Mouse (Mus musculus) liver, embryonic 15.5 days (tissue): ENCODE data around the gene Sstr5. TPM values are rescaled to one million over a fixed set of nuclear protein-coding genes. Genes with fewer than 3 reads are reported as not detected.

ENCODE experiments used
- ATAC-seq: fragments of 200-750 bp; cut with Nextera tagmentation; 2 replicates; pipeline ENCODE4 v1.8.0; 2017; ENCODE audit warnings: moderate number of reproducible peaks, mild to moderate bottlenecking, moderate library complexity; ENCODE audit not compliant: insufficient read depth
- H3K27ac ChIP-seq: fragments of 300-500 bp; sonication (generic); replicated peaks from 2 replicates; pipeline ENCODE4 v1.5.1; 2015; ENCODE audit warnings: mild to moderate bottlenecking, inconsistent platforms
- H3K27me3 ChIP-seq: fragments of 300-500 bp; sonication (generic); 2 replicates; pipeline ENCODE4 v1.6.1; 2015; ENCODE audit warnings: mild to moderate bottlenecking, inconsistent platforms
- H3K36me3 ChIP-seq: fragments of 300-500 bp; sonication (generic); replicated peaks from 2 replicates; pipeline ENCODE4 v1.6.1; 2015; ENCODE audit warnings: moderate library complexity, mild to moderate bottlenecking, inconsistent platforms
- H3K4me1 ChIP-seq: fragments of 300-500 bp; sonication (generic); replicated peaks from 2 replicates; pipeline ENCODE4 v1.6.1; 2015; ENCODE audit warnings: inconsistent platforms
- H3K4me2 ChIP-seq: fragments of 300-500 bp; sonication (generic); 2 replicates; pipeline ENCODE4 v1.6.1; 2015; ENCODE audit warnings: moderate library complexity, mild to moderate bottlenecking, inconsistent platforms
- H3K4me3 ChIP-seq: fragments of 300-500 bp; sonication (generic); replicated peaks from 2 replicates; pipeline ENCODE4 v1.5.1; 2015; ENCODE audit warnings: mild to moderate bottlenecking, inconsistent platforms
- H3K9ac ChIP-seq: fragments of 300-500 bp; sonication (generic); 2 replicates; pipeline ENCODE4 v1.6.1; 2015; ENCODE audit warnings: moderate library complexity, mild to moderate bottlenecking, inconsistent platforms
- H3K9me3 ChIP-seq: fragments of 300-500 bp; sonication (generic); replicated peaks from 2 replicates; pipeline ENCODE4 v1.6.1; 2016; ENCODE audit warnings: inconsistent platforms
- WGBS: fragments of 180-500 bp; shearing (Covaris S2); methylation state at CpG from one replicate; pipeline ENCODE4 v1.1.7; 2015; ENCODE audit warnings: mixed read lengths; ENCODE audit not compliant: insufficient replicate concordance; 5-methylcytosine and 5-hydroxymethylcytosine counted together
- polyA plus RNA-seq: library from polyadenylated mRNA; unstranded; fragments of >200 nt; fragmentation: Nextera tagmentation; extraction: Ambion mirVana; gene quantifications from 2 replicates; pipeline ENCODE4 v1.2.1, GENCODE M21; 2015

The Sstr5 gene
- polyA plus RNA-seq, 1 experiment from 2014 or later: not detected

- H3K36me3 ChIP-seq: no peaks in the 10 kb centered on the region
- H3K4me3 ChIP-seq: no peak overlapping the region; the same call in 1 of the 2 replicates
- H3K4me1 ChIP-seq: peaks cover 16% of the 10 kb centered on the region
- no peak overlapping the region for H3K9ac ChIP-seq
- H3K4me2 ChIP-seq: peak overlapping the region; percentile 50
- no peaks in the 10 kb centered on the region for H3K9me3 ChIP-seq
- peak; percentile 57 for ATAC-seq
- peaks cover 26% of the 10 kb centered on the region for H3K27me3 ChIP-seq
- WGBS: 38% methylated on average over 14 of the region's 14 CpGs
- no peak overlapping the region for H3K27ac ChIP-seq
Measured at GRCm38 (mm10) chr17:25472044-25472443, 25.0 kb downstream of the Sstr5 start.

GRCm38 (mm10) chr17:25471418-25471817 lies 25.7 kb downstream of the Sstr5 start:
- H3K27ac ChIP-seq: no peak overlapping the region
- H3K4me1 ChIP-seq: peaks cover 16% of the 10 kb centered on the region
- peak; percentile 53 for ATAC-seq
- no peak overlapping the region; the same call in 1 of the 2 replicates for H3K4me3 ChIP-seq
- no peaks in the 10 kb centered on the region for H3K36me3 ChIP-seq
- peaks cover 21% of the 10 kb centered on the region for H3K27me3 ChIP-seq
- 37% methylated on average over 8 of the region's 8 CpGs for WGBS
- peak overlapping the region; percentile 50 for H3K4me2 ChIP-seq
- no peak overlapping the region for H3K9ac ChIP-seq
- H3K9me3 ChIP-seq: no peaks in the 10 kb centered on the region

- 26% methylated on average over 8 of the region's 8 CpGs for WGBS
- H3K27me3 ChIP-seq: peaks cover 8% of the 10 kb centered on the region
- no peak overlapping the region for H3K4me3 ChIP-seq
Measured at GRCm38 (mm10) chr17:25469798-25470197, 27.3 kb downstream of the Sstr5 start.

GRCm38 (mm10) chr17:25468301-25468700 lies 28.8 kb downstream of the Sstr5 start:
- Histone ChIP-seq H3K27ac (no peak overlapping the region), H3K4me3 (no peak overlapping the region), H3K9me3 (no peaks in the 10 kb centered on the region), H3K9ac (no peak overlapping the region), H3K4me1 (peaks cover 8% of the 10 kb centered on the region; the same call in 1 of the 2 replicates), H3K27me3 (peaks cover 6% of the 10 kb centered on the region; the same call in 1 of the 2 replicates), H3K4me2 (no peak overlapping the region), H3K36me3 (no peaks in the 10 kb centered on the region)
- WGBS: 53% methylated on average over 6 of the region's 6 CpGs
- no peak for ATAC-seq

More at GRCm38 (mm10) chr17:25469798-25470197, 27.3 kb downstream of the Sstr5 start:
- Histone ChIP-seq H3K4me2 (no peak overlapping the region), H3K36me3 (no peaks in the 10 kb centered on the region), H3K4me1 (peaks cover 13% of the 10 kb centered on the region), H3K9ac (no peak overlapping the region), H3K27ac (no peak overlapping the region), H3K9me3 (no peaks in the 10 kb centered on the region)
- ATAC-seq: no peak

- ATAC-seq: no peak
- H3K9ac ChIP-seq: no peak overlapping the region
- H3K4me2 ChIP-seq: no peak overlapping the region
- WGBS: 37% methylated on average over 6 of the region's 6 CpGs
- H3K36me3 ChIP-seq: no peaks in the 10 kb centered on the region
- H3K4me3 ChIP-seq: no peak overlapping the region
- H3K9me3 ChIP-seq: no peaks in the 10 kb centered on the region
- H3K27me3 ChIP-seq: peaks cover 6% of the 10 kb centered on the region; the same call in 1 of the 2 replicates
- H3K4me1 ChIP-seq: peaks cover 9% of the 10 kb centered on the region; the same call in 1 of the 2 replicates
- H3K27ac ChIP-seq: no peak overlapping the region
Measured at GRCm38 (mm10) chr17:25467781-25468180, 29.3 kb downstream of the Sstr5 start.

- no peak for ATAC-seq
- WGBS: 56% methylated on average over 2 of the region's 2 CpGs
- Histone ChIP-seq H3K36me3 (no peaks in the 10 kb centered on the region), H3K9me3 (no peaks in the 10 kb centered on the region), H3K27ac (no peak overlapping the region), H3K4me3 (no peak overlapping the region), H3K4me2 (no peak overlapping the region), H3K4me1 (peaks cover 5% of the 10 kb centered on the region; the same call in 1 of the 2 replicates), H3K9ac (no peak overlapping the region), H3K27me3 (no peaks in the 10 kb centered on the region)
Measured at GRCm38 (mm10) chr17:25466257-25466656, 30.8 kb downstream of the Sstr5 start.

- WGBS: 66% methylated on average over 4 of the region's 4 CpGs
- Histone ChIP-seq H3K36me3 (no peaks in the 10 kb centered on the region), H3K27ac (no peak overlapping the region), H3K4me3 (no peak overlapping the region), H3K9me3 (no peaks in the 10 kb centered on the region), H3K9ac (no peak overlapping the region), H3K4me1 (peaks cover 5% of the 10 kb centered on the region; the same call in 1 of the 2 replicates), H3K4me2 (no peak overlapping the region), H3K27me3 (no peaks in the 10 kb centered on the region)
- ATAC-seq: no peak
Measured at GRCm38 (mm10) chr17:25464091-25464490, 33.0 kb downstream of the Sstr5 start.

- no peak for ATAC-seq
- Histone ChIP-seq H3K9me3 (no peaks in the 10 kb centered on the region), H3K9ac (no peak overlapping the region), H3K36me3 (no peaks in the 10 kb centered on the region), H3K27me3 (no peaks in the 10 kb centered on the region), H3K4me2 (no peak overlapping the region), H3K27ac (no peak overlapping the region), H3K4me3 (no peak overlapping the region), H3K4me1 (peaks cover 5% of the 10 kb centered on the region; the same call in 1 of the 2 replicates)
- 28% methylated on average over 4 of the region's 4 CpGs for WGBS
Measured at GRCm38 (mm10) chr17:25463326-25463945, 33.7 kb downstream of the Sstr5 start.

- Histone ChIP-seq H3K27ac (no peak overlapping the region), H3K4me1 (peaks cover 5% of the 10 kb centered on the region; the same call in 1 of the 2 replicates), H3K27me3 (no peaks in the 10 kb centered on the region), H3K9ac (no peak overlapping the region), H3K36me3 (no peaks in the 10 kb centered on the region), H3K4me2 (no peak overlapping the region), H3K4me3 (no peak overlapping the region), H3K9me3 (no peaks in the 10 kb centered on the region)
- WGBS: 22% methylated on average over 9 of the region's 9 CpGs
- no peak for ATAC-seq
Measured at GRCm38 (mm10) chr17:25462236-25462875, 34.7 kb downstream of the Sstr5 start.

- Histone ChIP-seq H3K4me1 (no peaks in the 10 kb centered on the region), H3K4me3 (no peak overlapping the region), H3K36me3 (no peaks in the 10 kb centered on the region), H3K9ac (no peak overlapping the region), H3K4me2 (no peak overlapping the region), H3K27ac (no peak overlapping the region), H3K9me3 (no peaks in the 10 kb centered on the region), H3K27me3 (no peaks in the 10 kb centered on the region)
- 38% methylated on average over 8 of the region's 8 CpGs for WGBS
- ATAC-seq: no peak
Measured at GRCm38 (mm10) chr17:25456540-25456939, 40.5 kb downstream of the Sstr5 start.

- no peaks in the 10 kb centered on the region for H3K27me3 ChIP-seq
- WGBS: 20% methylated on average over 2 of the region's 2 CpGs
- H3K4me2 ChIP-seq: no peak within 1 kb of the TSS
- H3K27ac ChIP-seq: no peak within 1 kb of the TSS
- no peak within 1 kb of the TSS for H3K9ac ChIP-seq
- ATAC-seq: no peak
- no peaks in the 10 kb centered on the region for H3K9me3 ChIP-seq
- no peaks in the 10 kb centered on the region for H3K4me1 ChIP-seq
- H3K36me3 ChIP-seq: no peaks in the 10 kb centered on the region
- H3K4me3 ChIP-seq: no peak within 1 kb of the TSS
Measured at GRCm38 (mm10) chr17:25454272-25454671, 42.8 kb downstream of the Sstr5 start, which contains the start of gene Tekt4. Tekt4 (plus strand) TSS chr17:25454615.
